Comparison of ENCODE assay signal across 31 mouse cellular contexts in genomic region chr7:104366339-104366738, GRCm38 (mm10). TPM values are rescaled to one million over a fixed set of nuclear protein-coding genes. Genes with fewer than 3 reads are reported as not detected.
DNase-seq lines count a peak whose midpoint lies in the region; ATAC-seq and TF ChIP-seq lines count a peak whose summit lies in the region.
"Had no signal": no experiment of that assay in that cellular context is flagged by ENCODE, and none has a peak within 500 bp of the region (broad histone marks: within the 10 kb centered on the region; RNA-seq: fewer than 3 reads in every experiment).

No protein-coding gene starts in this region.

- H3K9ac ChIP-seq in liver, postnatal 0 days (replicated peaks): no peak overlapping the region
- no peak overlapping the region for H3K9ac ChIP-seq in liver, embryonic 11.5 days (ENCODE audit: low read depth, low read length)
- H3K9ac ChIP-seq: embryonic facial prominence, embryonic 12.5 days; embryonic facial prominence, embryonic 15.5 days; forebrain, postnatal 0 days; heart, embryonic 12.5 days; heart, embryonic 15.5 days; hindbrain, embryonic 14.5 days had no signal

- H3K9me3 ChIP-seq in liver, postnatal 0 days (ENCODE audit: low read length): no peaks in the 10 kb centered on the region
- H3K9me3 ChIP-seq in liver, embryonic 11.5 days (ENCODE audit: control insufficient read depth, low read length): no peaks in the 10 kb centered on the region
- H3K9me3 ChIP-seq: embryonic facial prominence, embryonic 12.5 days; embryonic facial prominence, embryonic 15.5 days; heart, embryonic 12.5 days; heart, embryonic 15.5 days had no signal

- ATAC-seq in liver, postnatal 0 days: peak; percentile 38; the same call in 1 of the 2 replicates
- ATAC-seq in liver, embryonic 11.5 days (replicated peaks; ENCODE audit: low FRiP score): no peak
- peak; percentile 28; the same call in 1 of the 2 replicates for ATAC-seq in granulocyte monocyte progenitor cell, adult 5-6 weeks (replicated peaks; ENCODE audit: poor library complexity, severe bottlenecking)
- peak; percentile 25 for ATAC-seq in neutrophil, adult 5-6 weeks (ENCODE audit: extremely low read depth, insufficient number of reproducible peaks, low FRiP score, poor library complexity, severe bottlenecking)
- ATAC-seq: CD4-positive, CD25-positive, alpha-beta regulatory T cell, adult 4 months; forebrain, embryonic 14.5 days; forebrain, postnatal 0 days; hindbrain, postnatal 0 days had no signal

- TF ChIP-seq CTCF in liver, postnatal 0 days (IDR thresholded peaks at IDR 0.05; ENCODE audit: low read depth): no peak

- H3K4me2 ChIP-seq in liver, postnatal 0 days (ENCODE audit: low read depth, low read length): no peak overlapping the region
- H3K4me2 ChIP-seq in liver, embryonic 11.5 days: no peak overlapping the region
- H3K4me2 ChIP-seq: embryonic facial prominence, embryonic 12.5 days; embryonic facial prominence, embryonic 15.5 days; heart, embryonic 12.5 days; heart, embryonic 15.5 days; hindbrain, embryonic 14.5 days had no signal

- no peak for TF ChIP-seq EP300 in liver, postnatal 0 days (IDR thresholded peaks at IDR 0.05; ENCODE audit: low read depth)

- H3K4me3 ChIP-seq in liver, postnatal 0 days (ENCODE audit: low read depth, low read length): no peak overlapping the region
- no peak overlapping the region for H3K4me3 ChIP-seq in liver, embryonic 11.5 days (ENCODE audit: low read depth, low read length)
- H3K4me3 ChIP-seq: embryonic facial prominence, embryonic 12.5 days; embryonic facial prominence, embryonic 15.5 days; gastrocnemius, adult 2 months; heart, embryonic 12.5 days; heart, embryonic 15.5 days had no signal

- no peaks in the 10 kb centered on the region for H3K36me3 ChIP-seq in liver, postnatal 0 days (replicated peaks; ENCODE audit: insufficient read depth, low read length)
- no peaks in the 10 kb centered on the region for H3K36me3 ChIP-seq in liver, embryonic 11.5 days (ENCODE audit: control insufficient read depth, insufficient read depth, low read length)
- H3K36me3 ChIP-seq: embryonic facial prominence, embryonic 12.5 days; embryonic facial prominence, embryonic 15.5 days; heart, embryonic 12.5 days; heart, embryonic 15.5 days had no signal

- no peak overlapping the region for H3K27ac ChIP-seq in liver, postnatal 0 days (ENCODE audit: low read depth)
- no peak overlapping the region for H3K27ac ChIP-seq in liver, embryonic 11.5 days (ENCODE audit: low read depth, low read length)
- H3K27ac ChIP-seq: embryonic facial prominence, embryonic 12.5 days; embryonic facial prominence, embryonic 15.5 days; gastrocnemius, adult 2 months; heart, embryonic 15.5 days; hindbrain, embryonic 14.5 days; hindbrain, postnatal 0 days had no signal

- no peaks in the 10 kb centered on the region for H3K4me1 ChIP-seq in liver, postnatal 0 days (ENCODE audit: insufficient read depth)
- no peaks in the 10 kb centered on the region for H3K4me1 ChIP-seq in liver, embryonic 11.5 days (replicated peaks; ENCODE audit: control insufficient read depth, insufficient read depth, low read length)
- H3K4me1 ChIP-seq: embryonic facial prominence, embryonic 12.5 days; embryonic facial prominence, embryonic 15.5 days; heart, embryonic 12.5 days; heart, embryonic 15.5 days had no signal

- DNase-seq in liver, postnatal 0 days: no peak
- DNase-seq in liver, embryonic 11.5 days (ENCODE audit: low spot score): no peak
- no peak for DNase-seq in adrenal gland, adult 8-10 months
- DNase-seq in adrenal gland, postnatal 14 days: no peak
- DNase-seq: adrenal gland, adult 2 months; adrenal gland, postnatal 36 days; cerebellum, adult 11 months; cerebellum, adult 2 months; cerebellum, adult 9-11 months; cerebellum, postnatal 25 days; forebrain, postnatal 0 days; gastrocnemius, adult 2 months; gastrocnemius, postnatal 14 days; heart, adult 18-20 months; heart, postnatal 10 days; heart, postnatal 4 days had no signal

- no peaks in the 10 kb centered on the region for H3K27me3 ChIP-seq in liver, postnatal 0 days (ENCODE audit: insufficient read depth, low read length)
- H3K27me3 ChIP-seq in liver, embryonic 11.5 days (replicated peaks; ENCODE audit: control insufficient read depth, insufficient read depth, low read length): no peaks in the 10 kb centered on the region
- H3K27me3 ChIP-seq: embryonic facial prominence, embryonic 12.5 days; embryonic facial prominence, embryonic 15.5 days; heart, embryonic 12.5 days; heart, embryonic 15.5 days had no signal

RNA-seq across cellular contexts. Expression of gene Trim30b, which starts 3.3 kb away (rescaled TPM):
- polyA plus RNA-seq in liver, postnatal 0 days (2015; fragmentation: Nextera tagmentation; extraction: Ambion mirVana): 0.49 and 0.53 TPM in 2 replicates
- polyA plus RNA-seq in liver, embryonic 11.5 days (2014; fragmentation: Nextera tagmentation; extraction: Ambion mirVana): 0.06 and 0.08 TPM in 2 replicates
- 0.15 TPM in 1 of 2 replicates, not detected in the other for total RNA-seq in granulocyte monocyte progenitor cell, adult 5-6 weeks (2014; fragmentation: Nextera tagmentation)
- 0.77 and 1.5 TPM in 2 replicates for total RNA-seq in granulocyte monocyte progenitor cell, adult 5-6 weeks (2017)
- 380 and 405 TPM in 2 replicates for total RNA-seq in neutrophil, adult 5-6 weeks (2017)
- under 1 TPM in 3 of 4 experiments, not detected in 1; 0.06 to 0.24 (median 0.22) TPM for total RNA-seq in adrenal gland, adult 8-10 months (2022)
- 0.53 TPM in 1 of 2 replicates, not detected in the other for total RNA-seq in adrenal gland, postnatal 14 days (2021)
- total RNA-seq: gastrocnemius, adult 2 months; gastrocnemius, postnatal 14 days; heart, postnatal 10 days; MEL had no signal
- polyA plus RNA-seq: adrenal gland, adult 2 months; C2C12; embryonic facial prominence, embryonic 12.5 days; forebrain, embryonic 11.5 days; forebrain, embryonic 14.5 days; heart, embryonic 12.5 days; hindbrain, embryonic 14.5 days; hindbrain, postnatal 0 days had no signal

RNA-seq across cellular contexts. Expression of gene Trim12c, which starts 13.2 kb away (rescaled TPM):
- 1.8 and 1.9 TPM in 2 replicates for polyA plus RNA-seq in liver, postnatal 0 days (2015; fragmentation: Nextera tagmentation; extraction: Ambion mirVana)
- polyA plus RNA-seq in liver, embryonic 11.5 days (2014; fragmentation: Nextera tagmentation; extraction: Ambion mirVana): 1.2 TPM in 2 replicates
- 15.1 and 19.1 TPM in 2 replicates for total RNA-seq in granulocyte monocyte progenitor cell, adult 5-6 weeks (2014; fragmentation: Nextera tagmentation)
- total RNA-seq in granulocyte monocyte progenitor cell, adult 5-6 weeks (2017): 30.2 and 30.8 TPM in 2 replicates
- total RNA-seq in neutrophil, adult 5-6 weeks (2017): 185 and 205 TPM in 2 replicates
- total RNA-seq in adrenal gland, adult 8-10 months (2022): 10 to 100 TPM; 13.7 to 15.9 (median 15.1) TPM
- 8.4 and 11.6 TPM in 2 replicates for total RNA-seq in adrenal gland, postnatal 14 days (2021)

RNA-seq across cellular contexts. Expression of gene Trim30c, which starts 34.3 kb away (rescaled TPM):
- 0.38 and 0.50 TPM in 2 replicates for polyA plus RNA-seq in liver, postnatal 0 days (2015; fragmentation: Nextera tagmentation; extraction: Ambion mirVana)
- polyA plus RNA-seq in liver, embryonic 11.5 days (2014; fragmentation: Nextera tagmentation; extraction: Ambion mirVana): 0.27 and 0.32 TPM in 2 replicates
- total RNA-seq in granulocyte monocyte progenitor cell, adult 5-6 weeks (2014; fragmentation: Nextera tagmentation): 2.4 TPM in 1 of 2 replicates, not detected in the other
- total RNA-seq in granulocyte monocyte progenitor cell, adult 5-6 weeks (2017): 0.69 TPM in 1 of 2 replicates, not detected in the other
- 6.6 and 7.2 TPM in 2 replicates for total RNA-seq in neutrophil, adult 5-6 weeks (2017)
- total RNA-seq in adrenal gland, adult 8-10 months (2022): under 1 TPM in 2 of 4 experiments, not detected in 2; 0.16 to 0.17 TPM
- total RNA-seq in adrenal gland, postnatal 14 days (2021): 0.23 TPM in 1 of 2 replicates, not detected in the other
- total RNA-seq: adrenal gland, adult 2 months; forebrain, postnatal 0 days; heart, postnatal 10 days; heart, postnatal 4 days; hindbrain, postnatal 0 days had no signal
- polyA plus RNA-seq: adrenal gland, adult 2 months; C2C12; cerebellum, adult 2 months; forebrain, embryonic 11.5 days; forebrain, embryonic 14.5 days; forebrain, postnatal 0 days; heart, embryonic 12.5 days; hindbrain, postnatal 0 days had no signal

RNA-seq across cellular contexts. Expression of gene Trim34b, which starts 37.1 kb away (rescaled TPM):
- polyA plus RNA-seq in liver, postnatal 0 days (2015; fragmentation: Nextera tagmentation; extraction: Ambion mirVana): 0.24 TPM in 1 of 2 replicates, not detected in the other
- 0.15 TPM in 1 of 2 replicates, not detected in the other for polyA plus RNA-seq in liver, embryonic 11.5 days (2014; fragmentation: Nextera tagmentation; extraction: Ambion mirVana)
- not detected in 2 replicates for total RNA-seq in granulocyte monocyte progenitor cell, adult 5-6 weeks (2014; fragmentation: Nextera tagmentation)
- not detected in 2 replicates for total RNA-seq in granulocyte monocyte progenitor cell, adult 5-6 weeks (2017)
- 6.8 and 7.2 TPM in 2 replicates for total RNA-seq in neutrophil, adult 5-6 weeks (2017)
- 1 to 10 TPM in 1 of 4 experiments, under 1 TPM in 3; 0.38 to 2.0 (median 0.57) TPM for total RNA-seq in adrenal gland, adult 8-10 months (2022)
- total RNA-seq in adrenal gland, postnatal 14 days (2021): 0.38 and 0.52 TPM in 2 replicates
- total RNA-seq: forebrain, postnatal 0 days; gastrocnemius, adult 2 months; hindbrain, postnatal 0 days had no signal
- polyA plus RNA-seq: C2C12; cerebellum, adult 2 months; forebrain, embryonic 11.5 days; forebrain, embryonic 14.5 days; forebrain, postnatal 0 days; heart, embryonic 12.5 days; hindbrain, embryonic 11.5 days; hindbrain, embryonic 14.5 days; hindbrain, postnatal 0 days; intestine, embryonic 14.5 days had no signal

RNA-seq across cellular contexts. Expression of gene Trim12a, which starts 51.1 kb away (rescaled TPM):
- polyA plus RNA-seq in liver, postnatal 0 days (2015; fragmentation: Nextera tagmentation; extraction: Ambion mirVana): 5.7 and 6.7 TPM in 2 replicates
- 3.8 and 5.7 TPM in 2 replicates for polyA plus RNA-seq in liver, embryonic 11.5 days (2014; fragmentation: Nextera tagmentation; extraction: Ambion mirVana)
- total RNA-seq in granulocyte monocyte progenitor cell, adult 5-6 weeks (2014; fragmentation: Nextera tagmentation): 33.9 and 58.4 TPM in 2 replicates
- 50.7 and 67.4 TPM in 2 replicates for total RNA-seq in granulocyte monocyte progenitor cell, adult 5-6 weeks (2017)
- 518 and 540 TPM in 2 replicates for total RNA-seq in neutrophil, adult 5-6 weeks (2017)
- 10 to 100 TPM; 17.0 to 20.9 (median 19.4) TPM for total RNA-seq in adrenal gland, adult 8-10 months (2022)
- total RNA-seq in adrenal gland, postnatal 14 days (2021): 8.1 and 17.0 TPM in 2 replicates
- total RNA-seq: MEL had no signal
- polyA plus RNA-seq: C2C12 had no signal

Comparison
In these comparisons a context has a peak if more than half of its experiments do, and no peak if none do; other contexts are left out.
1. RNA of gene Trim30b, which starts 3.3 kb away (total RNA-seq): 380 to 405 TPM in neutrophil, adult 5-6 weeks; 0.15 to 1.5 TPM in granulocyte monocyte progenitor cell, adult 5-6 weeks, 0.06 to 0.24 TPM in adrenal gland, adult 8-10 months and 0.53 TPM in adrenal gland, postnatal 14 days; every median in the first group is over 100 times any median in the second.